Mouse (Mus musculus): ENCODE data around the gene Uba5. TPM values are rescaled to one million over a fixed set of nuclear protein-coding genes. Genes with fewer than 3 reads are reported as not detected.
A peak's percentile ranks its signal among the peaks of the same experiment; 100 is the strongest.

Uba5 gene
- total RNA-seq, 2 experiments from 2014 or later, result 46.8 to 56.0 TPM

- ATAC-seq (replicated peaks; ENCODE audit: poor library complexity), result no peak
Measured at GRCm38 (mm10) chr9:104064571-104064970, 1.6 kb upstream of the Uba5 start.

GRCm38 (mm10) chr9:104063244-104063961, 469 bp upstream of the Uba5 start, which contains the start of gene Acad11:
TSS of gene Acad11 (plus strand) at chr9:104063377.
- ATAC-seq (replicated peaks; ENCODE audit: poor library complexity), result peak; percentile 81

- ATAC-seq (replicated peaks; ENCODE audit: poor library complexity), result no peak
Measured at GRCm38 (mm10) chr9:104051028-104051427, 11.9 kb downstream of the Uba5 start.

- no peak for ATAC-seq (replicated peaks; ENCODE audit: poor library complexity)
Measured at GRCm38 (mm10) chr9:104043676-104044075, 19.3 kb downstream of the Uba5 start.

GRCm38 (mm10) chr9:104040362-104040761, 22.6 kb downstream of the Uba5 start, which contains the start of gene Gm28305:
TSS of gene Gm28305 (plus strand) at chr9:104040662.
- ATAC-seq (replicated peaks; ENCODE audit: poor library complexity), result no peak

- ATAC-seq (replicated peaks; ENCODE audit: poor library complexity), result no peak
Measured at GRCm38 (mm10) chr9:104039742-104040141, 23.2 kb downstream of the Uba5 start.

- ATAC-seq (replicated peaks; ENCODE audit: poor library complexity), result no peak
Measured at GRCm38 (mm10) chr9:104039031-104039695, 23.8 kb downstream of the Uba5 start.

GRCm38 (mm10) chr9:104038266-104038665, 24.7 kb downstream of the Uba5 start:
- ATAC-seq (replicated peaks; ENCODE audit: poor library complexity), result no peak

GRCm38 (mm10) chr9:104035261-104036015, 27.5 kb downstream of the Uba5 start:
- ATAC-seq (replicated peaks; ENCODE audit: poor library complexity), result peak; percentile 98

- ATAC-seq (replicated peaks; ENCODE audit: poor library complexity), result no peak
Measured at GRCm38 (mm10) chr9:104034718-104035117, 28.2 kb downstream of the Uba5 start.

GRCm38 (mm10) chr9:104034231-104034630, 28.7 kb downstream of the Uba5 start:
- ATAC-seq (replicated peaks; ENCODE audit: poor library complexity), result no peak

GRCm38 (mm10) chr9:104029861-104030260, 33.1 kb downstream of the Uba5 start:
- no peak for ATAC-seq (replicated peaks; ENCODE audit: poor library complexity)

GRCm38 (mm10) chr9:104027186-104027585, 35.7 kb downstream of the Uba5 start:
- no peak for ATAC-seq (replicated peaks; ENCODE audit: poor library complexity)

- no peak for ATAC-seq (replicated peaks; ENCODE audit: poor library complexity)
Measured at GRCm38 (mm10) chr9:104021026-104021425, 41.9 kb downstream of the Uba5 start.

- no peak for ATAC-seq (replicated peaks; ENCODE audit: poor library complexity)
Measured at GRCm38 (mm10) chr9:104014526-104014925, 48.4 kb downstream of the Uba5 start.

- ATAC-seq (replicated peaks; ENCODE audit: poor library complexity), result peak; percentile 56
Measured at GRCm38 (mm10) chr9:104002913-104003330, 60.0 kb downstream of the Uba5 start.

GRCm38 (mm10) chr9:104001921-104002859, 60.7 kb downstream of the Uba5 start, which contains the start of gene Nphp3:
TSS of gene Nphp3 (plus strand) at chr9:104002544.
- peak; percentile 89 for ATAC-seq (replicated peaks; ENCODE audit: poor library complexity)

GRCm38 (mm10) chr9:104000601-104001000, 62.3 kb downstream of the Uba5 start:
- no peak for ATAC-seq (replicated peaks; ENCODE audit: poor library complexity)
